Mouse (Mus musculus) leukemia stem cell, adult 10-12 weeks (primary cell): Measurements from ENCODE around the gene Grem1. TPM values are rescaled to one million over a fixed set of nuclear protein-coding genes. Genes with fewer than 3 reads are reported as not detected.

Experiments
- polyA plus RNA-seq: library from polyadenylated mRNA; stranded (reverse); fragments of >175 nt; gene quantifications from 2 replicates; pipeline ENCODE4 v1.2.3, GENCODE M21; 2012; ENCODE audit warnings: low replicate concordance

Gene Grem1
- not detected in 2 replicates for polyA plus RNA-seq

DNA sequence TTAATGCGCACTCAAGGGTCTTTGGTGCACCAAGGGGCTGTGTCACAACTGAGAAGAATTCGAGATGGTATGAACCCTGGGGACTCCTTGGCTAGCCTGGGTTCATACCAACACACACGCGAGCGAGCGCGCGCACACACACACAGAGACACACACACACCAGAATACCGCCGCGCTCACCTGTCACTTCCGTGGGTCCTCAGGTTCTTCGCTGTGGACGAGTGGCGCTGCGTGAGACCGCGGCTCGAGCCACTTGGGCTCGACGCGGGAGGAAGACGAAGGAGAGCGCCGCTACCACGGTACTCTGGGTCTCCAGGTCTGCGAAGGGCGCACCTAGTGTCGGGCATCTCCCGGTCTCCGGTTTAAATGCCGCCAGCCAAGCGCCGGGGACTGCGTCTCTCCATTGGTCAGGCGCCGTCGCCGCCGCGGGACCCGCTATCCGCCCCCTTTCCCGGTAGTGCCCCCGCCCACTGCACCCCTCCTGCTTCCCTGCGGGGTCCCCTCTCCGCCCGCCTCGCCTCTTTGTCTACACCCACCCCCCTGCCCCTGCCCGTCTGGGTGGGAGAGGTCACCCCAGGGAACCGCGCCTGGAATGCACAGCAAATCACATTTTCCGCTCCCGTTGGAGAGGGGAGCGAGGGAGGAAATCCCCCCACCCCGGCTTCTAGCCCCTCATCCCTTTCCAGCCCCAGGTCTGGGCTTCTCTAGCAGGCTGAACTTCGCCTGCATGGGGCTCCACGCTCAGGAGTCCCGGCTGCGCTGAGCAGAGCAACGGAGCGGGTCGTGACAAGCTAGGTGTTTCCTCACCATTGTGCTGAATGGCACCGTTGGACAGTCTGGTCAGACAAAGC lies at the start of gene Grem1:
TSS of gene Grem1 (minus strand) at position 336 of the 851 bp plus-strand sequence.

Other genes starting within 250 kb of the Grem1 start
- 0.29 and 0.30 TPM in 2 replicates for gene Scg5, start 70.5 kb upstream of the Grem1 start, polyA plus RNA-seq
- gene Arhgap11a, start 90.0 kb upstream of the Grem1 start, polyA plus RNA-seq: 7.0 TPM in 2 replicates